Mouse (Mus musculus): ENCODE data around the gene Tmem50b.
"Not testable (repeated sequence)": the region's sequence is repeated elsewhere in the genome, so short reads cannot be mapped to it uniquely, and the experiment has no call there.

GRCm38 (mm10) chr16:91530830-91531229 is 66.8 kb downstream of the Tmem50b start:
- not testable (repeated sequence) for TF ChIP-seq POLR2A (IDR thresholded peaks at IDR 0.05; ENCODE audit: control insufficient read depth, low read depth, low read length); CTCF (IDR thresholded peaks at IDR 0.05; ENCODE audit: control insufficient read depth, insufficient read depth, insufficient replicate concordance, low read depth, low read length)

Data from testis, adult 2 months (tissue).